Mouse (Mus musculus): ENCODE results near the gene Swi5. TPM values are rescaled to one million over a fixed set of nuclear protein-coding genes. Genes with fewer than 3 reads are reported as not detected.

The Swi5 gene
- polyA plus RNA-seq, 1 experiment from 2014 or later, result 531 TPM

GRCm38 (mm10) chr2:32319586-32320580 lies 32.0 kb upstream of the Swi5 start:
- 49% methylated on average over 9 of the region's 9 CpGs for WGBS
- no peaks in the 10 kb centered on the region; the same call in 1 of the 2 replicates for H3K36me3 ChIP-seq (replicated peaks)
- H3K4me3 ChIP-seq, result peak overlapping the region; percentile 20
- H3K27me3 ChIP-seq (ENCODE audit: poor library complexity, severe bottlenecking), result peaks cover 46% of the 10 kb centered on the region
- DNase-seq (ENCODE audit: extremely low spot score, low spot score), result peak; percentile 43
- H3K27ac ChIP-seq, result peak overlapping the region; percentile 84
- peaks cover 71% of the 10 kb centered on the region for H3K4me1 ChIP-seq
- H3K9me3 ChIP-seq, result no peaks in the 10 kb centered on the region

- DNase-seq (ENCODE audit: extremely low spot score, low spot score), result no peak
- Histone ChIP-seq H3K9me3 (no peaks in the 10 kb centered on the region), H3K36me3 (replicated peaks) (no peaks in the 10 kb centered on the region; the same call in 1 of the 2 replicates), H3K4me3 (peak overlapping the region; percentile 46), H3K27me3 (ENCODE audit: poor library complexity, severe bottlenecking) (peaks cover 49% of the 10 kb centered on the region), H3K27ac (peak overlapping the region; percentile 84), H3K4me1 (peaks cover 73% of the 10 kb centered on the region)
- WGBS, result 73% methylated on average over 14 of the region's 14 CpGs
These were observed 31.1 kb upstream of the Swi5 start for GRCm38 (mm10) chr2:32318709-32319585.

DNA sequence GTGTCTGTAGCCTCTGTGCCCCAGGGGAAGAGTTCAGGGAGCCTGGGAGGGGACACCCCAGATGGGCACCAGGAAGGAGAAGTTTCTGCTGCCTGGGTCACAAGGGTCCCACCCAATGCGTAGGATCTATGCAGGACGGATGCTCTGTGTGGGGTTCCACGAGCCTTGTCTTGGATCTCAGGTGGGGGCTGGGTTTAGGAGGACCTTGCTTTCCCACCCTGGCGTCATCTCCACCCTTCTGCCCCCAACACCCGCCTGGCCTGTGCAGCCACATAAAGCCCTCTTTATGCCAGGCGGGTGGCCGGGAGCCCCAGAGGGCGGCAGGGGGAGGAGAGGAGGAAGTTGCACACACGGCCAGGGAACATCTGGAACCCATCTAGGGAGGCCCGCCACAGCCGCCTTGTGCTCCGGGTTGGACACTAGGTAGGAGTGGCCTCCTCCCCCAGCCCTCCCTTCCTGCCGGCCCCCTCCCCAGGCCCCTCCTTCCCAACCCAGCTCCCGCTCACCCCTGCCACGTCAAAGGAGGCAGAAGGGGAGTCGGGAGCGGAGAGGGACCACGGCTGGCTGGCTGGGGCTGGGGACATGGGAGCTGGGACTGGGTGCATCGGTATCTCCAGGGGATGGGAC lies 30.0 kb upstream of the Swi5 start:
- WGBS, result 8% methylated on average over 19 of the region's 19 CpGs
- H3K4me1 ChIP-seq, result peaks cover 67% of the 10 kb centered on the region

DNA sequence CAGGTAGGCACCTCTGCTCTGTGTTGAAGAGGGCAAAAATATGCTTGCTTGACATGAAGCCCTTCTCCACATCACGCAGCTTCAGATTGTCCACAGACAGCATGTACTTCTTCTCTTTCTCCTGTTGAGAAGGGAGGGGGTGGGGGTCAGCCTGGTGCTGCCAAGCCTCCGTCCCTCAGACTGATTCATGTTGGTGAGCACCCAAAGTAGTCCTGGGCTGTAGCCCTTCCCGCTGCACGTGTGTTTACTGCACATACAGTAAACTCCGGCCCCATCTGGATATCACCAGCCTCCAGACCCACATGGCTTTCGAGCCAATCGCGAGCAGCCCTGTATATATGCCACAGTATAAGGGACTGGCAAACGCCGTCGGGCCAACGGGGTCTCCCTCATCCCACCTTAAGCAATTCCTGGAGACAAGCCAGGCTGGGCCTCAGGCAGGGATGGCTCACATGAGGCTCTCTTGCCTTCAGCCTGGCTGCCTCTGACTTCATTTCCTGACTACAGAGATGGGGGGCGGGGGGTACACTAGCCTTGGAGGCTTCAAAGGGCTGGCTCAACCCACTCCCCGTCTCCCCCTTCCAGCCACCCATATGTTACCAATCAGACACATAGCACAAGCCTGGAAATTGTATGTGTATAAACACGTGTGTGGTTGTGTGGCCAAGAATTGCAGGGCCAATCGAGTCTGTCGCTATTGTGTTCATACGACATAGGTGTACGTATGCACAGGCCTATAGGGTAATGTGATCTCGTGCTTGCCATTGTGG lies 29.2 kb upstream of the Swi5 start:
- H3K36me3 ChIP-seq (replicated peaks), result no peaks in the 10 kb centered on the region
- no peak for DNase-seq (ENCODE audit: extremely low spot score, low spot score)
- 70% methylated on average over 20 of the region's 20 CpGs for WGBS
- peaks cover 73% of the 10 kb centered on the region for H3K4me1 ChIP-seq
- H3K9me3 ChIP-seq, result no peaks in the 10 kb centered on the region
- 0 out of 2 replicates have a peak overlapping the region, but pooled peaks have one; percentile 16 for H3K4me3 ChIP-seq
- peak overlapping the region; percentile 84 for H3K27ac ChIP-seq
- peaks cover 66% of the 10 kb centered on the region for H3K27me3 ChIP-seq (ENCODE audit: poor library complexity, severe bottlenecking)

More for the DNA sequence above, 30.0 kb upstream of the Swi5 start:
- peak overlapping the region; percentile 84 for H3K27ac ChIP-seq
- no peaks in the 10 kb centered on the region for H3K36me3 ChIP-seq (replicated peaks)
- no peaks in the 10 kb centered on the region for H3K9me3 ChIP-seq
- H3K4me3 ChIP-seq, result peak overlapping the region; percentile 46
- DNase-seq (ENCODE audit: extremely low spot score, low spot score), result peak; percentile 73
- H3K27me3 ChIP-seq (ENCODE audit: poor library complexity, severe bottlenecking), result peaks cover 60% of the 10 kb centered on the region

- no peak for DNase-seq (ENCODE audit: extremely low spot score, low spot score)
- Histone ChIP-seq H3K9me3 (no peaks in the 10 kb centered on the region), H3K36me3 (replicated peaks) (no peaks in the 10 kb centered on the region), H3K27me3 (ENCODE audit: poor library complexity, severe bottlenecking) (peaks cover 75% of the 10 kb centered on the region), H3K27ac (peak overlapping the region; percentile 84), H3K4me1 (peaks cover 81% of the 10 kb centered on the region), H3K4me3 (peak overlapping the region; percentile 0; the same call in 1 of the 2 replicates)
- WGBS, result 12% methylated on average over 8 of the region's 8 CpGs
These were observed 27.9 kb upstream of the Swi5 start for GRCm38 (mm10) chr2:32315751-32316150.

DNA sequence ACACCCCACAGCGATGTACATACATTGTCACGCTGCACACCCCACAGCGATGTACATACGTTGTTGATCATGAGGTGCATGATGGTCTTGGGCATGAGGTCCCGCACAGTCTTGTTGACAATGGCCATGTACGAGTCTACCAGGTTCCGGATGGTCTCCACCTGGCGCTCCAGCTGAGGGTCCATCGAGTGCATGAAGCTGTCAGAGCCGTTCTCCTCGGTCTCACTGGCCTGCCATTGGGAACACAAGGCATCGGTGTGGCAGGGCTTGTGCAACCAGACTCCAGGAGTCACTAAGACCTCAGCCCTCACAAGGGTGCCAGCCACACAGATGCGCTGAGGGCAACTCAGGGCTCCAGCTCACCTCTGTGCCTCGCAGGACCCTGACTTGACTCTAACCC lies 27.0 kb upstream of the Swi5 start:
- Histone ChIP-seq H3K27me3 (ENCODE audit: poor library complexity, severe bottlenecking) (peaks cover 84% of the 10 kb centered on the region), H3K36me3 (replicated peaks) (peaks cover 6% of the 10 kb centered on the region), H3K4me1 (peaks cover 81% of the 10 kb centered on the region), H3K4me3 (no peak overlapping the region), H3K9me3 (no peaks in the 10 kb centered on the region), H3K27ac (peak overlapping the region; percentile 84; the same call in 1 of the 2 replicates)
- DNase-seq (ENCODE audit: extremely low spot score, low spot score), result no peak
- WGBS, result 98% methylated on average over 14 of the region's 14 CpGs

GRCm38 (mm10) chr2:32312318-32312964 lies 24.6 kb upstream of the Swi5 start:
- Histone ChIP-seq H3K27me3 (ENCODE audit: poor library complexity, severe bottlenecking) (peaks cover 61% of the 10 kb centered on the region), H3K27ac (peak overlapping the region; percentile 88)
- WGBS, result under 1% methylated on average over 56 of the region's 56 CpGs

DNA sequence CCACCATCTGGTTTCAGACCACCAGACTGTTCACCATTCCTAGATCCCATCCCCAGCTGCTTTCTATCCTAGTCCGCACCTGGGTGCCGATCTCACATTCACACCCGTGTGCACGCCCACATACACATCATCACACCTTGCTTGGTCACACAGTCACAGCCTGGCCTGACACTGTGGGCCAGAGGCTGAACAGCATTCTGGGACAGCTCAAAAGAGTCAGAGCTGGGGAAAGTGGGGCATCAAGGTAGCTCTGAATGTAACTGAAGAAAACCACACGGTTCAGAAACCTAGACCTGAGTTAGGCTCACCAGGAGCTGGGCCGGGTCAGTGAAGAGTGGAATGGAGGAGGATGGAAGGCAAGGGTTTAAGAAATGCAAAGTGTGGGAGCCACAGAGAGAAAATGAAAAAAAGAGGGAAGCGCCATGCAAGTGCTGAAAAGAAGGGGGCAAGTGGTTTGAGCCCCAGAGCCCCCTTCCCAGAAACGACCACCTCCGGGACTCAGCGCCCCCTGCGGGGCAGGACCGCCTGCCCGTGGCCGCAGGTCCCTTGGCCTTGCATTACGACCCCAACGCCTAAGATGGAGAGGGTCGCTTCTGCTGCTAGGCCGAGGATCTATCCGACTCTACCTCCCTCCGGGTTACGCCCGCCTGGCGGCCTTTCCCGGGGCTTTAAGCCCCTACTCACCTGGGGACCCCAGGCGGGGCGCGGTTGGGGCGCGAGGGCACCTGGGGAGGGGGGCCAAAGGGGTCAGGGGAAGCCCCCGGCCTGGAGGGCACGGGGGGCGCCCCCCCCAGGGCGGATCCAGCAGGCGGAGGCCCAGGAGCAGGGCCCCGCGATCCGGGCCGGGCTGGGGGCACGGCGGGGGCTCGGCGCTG lies 23.8 kb upstream of the Swi5 start:
- H3K4me1 ChIP-seq, result peaks cover 59% of the 10 kb centered on the region
- 9% methylated on average over 41 of the region's 42 CpGs for WGBS
- peak overlapping the region; percentile 88 for H3K4me3 ChIP-seq
- DNase-seq (ENCODE audit: extremely low spot score, low spot score), result no peak
- no peaks in the 10 kb centered on the region for H3K9me3 ChIP-seq
- peaks cover 34% of the 10 kb centered on the region for H3K36me3 ChIP-seq (replicated peaks)
- H3K27ac ChIP-seq, result peak overlapping the region; percentile 88
- peaks cover 54% of the 10 kb centered on the region for H3K27me3 ChIP-seq (ENCODE audit: poor library complexity, severe bottlenecking)

More at GRCm38 (mm10) chr2:32312318-32312964, 24.6 kb upstream of the Swi5 start:
- peaks cover 27% of the 10 kb centered on the region for H3K36me3 ChIP-seq (replicated peaks)
- no peaks in the 10 kb centered on the region for H3K9me3 ChIP-seq
- DNase-seq (ENCODE audit: extremely low spot score, low spot score), result peak; percentile 92
- peak overlapping the region; percentile 88 for H3K4me3 ChIP-seq
- peaks cover 67% of the 10 kb centered on the region for H3K4me1 ChIP-seq

DNA sequence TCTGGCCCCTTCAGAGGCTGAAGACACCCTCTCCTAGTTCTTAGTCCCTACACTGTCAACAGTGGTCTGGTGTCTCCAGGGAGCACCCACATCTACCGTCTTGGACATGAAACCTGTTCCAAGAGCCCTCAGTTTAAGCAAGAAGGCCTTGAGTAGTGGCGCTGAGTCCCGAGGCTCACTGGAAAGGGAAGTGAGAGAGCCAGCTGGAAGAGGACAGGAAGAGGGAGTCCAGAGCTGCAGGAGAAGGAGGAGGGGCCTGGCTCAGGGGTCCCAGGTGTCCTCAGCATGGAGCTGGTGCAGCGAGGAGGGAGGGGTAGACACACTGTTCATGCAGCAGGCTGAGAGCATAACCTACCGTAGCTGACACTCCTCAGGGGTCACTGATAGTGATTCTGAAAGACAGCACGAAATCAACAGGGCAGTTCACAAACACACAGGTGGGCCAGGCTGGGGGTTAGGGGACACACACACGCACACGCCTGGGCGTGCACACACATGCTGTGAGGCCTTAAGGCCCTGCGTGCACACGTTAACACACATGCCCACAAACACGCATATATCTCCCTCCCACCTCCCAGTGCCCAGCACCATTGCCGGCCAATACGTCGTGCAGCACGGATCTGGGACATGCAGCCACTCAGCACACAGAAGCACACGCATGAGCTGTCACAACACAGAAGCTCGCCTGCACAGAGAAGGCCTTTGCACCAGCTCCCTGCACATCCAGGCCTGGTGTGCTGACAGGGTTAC lies 22.4 kb upstream of the Swi5 start:
- H3K27me3 ChIP-seq (ENCODE audit: poor library complexity, severe bottlenecking), result peaks cover 42% of the 10 kb centered on the region
- peaks cover 45% of the 10 kb centered on the region for H3K4me1 ChIP-seq
- DNase-seq (ENCODE audit: extremely low spot score, low spot score), result no peak
- no peak overlapping the region for H3K27ac ChIP-seq
- no peak overlapping the region for H3K4me3 ChIP-seq
- H3K36me3 ChIP-seq (replicated peaks), result peaks cover 48% of the 10 kb centered on the region
- H3K9me3 ChIP-seq, result no peaks in the 10 kb centered on the region
- WGBS, result 88% methylated on average over 18 of the region's 18 CpGs

DNA sequence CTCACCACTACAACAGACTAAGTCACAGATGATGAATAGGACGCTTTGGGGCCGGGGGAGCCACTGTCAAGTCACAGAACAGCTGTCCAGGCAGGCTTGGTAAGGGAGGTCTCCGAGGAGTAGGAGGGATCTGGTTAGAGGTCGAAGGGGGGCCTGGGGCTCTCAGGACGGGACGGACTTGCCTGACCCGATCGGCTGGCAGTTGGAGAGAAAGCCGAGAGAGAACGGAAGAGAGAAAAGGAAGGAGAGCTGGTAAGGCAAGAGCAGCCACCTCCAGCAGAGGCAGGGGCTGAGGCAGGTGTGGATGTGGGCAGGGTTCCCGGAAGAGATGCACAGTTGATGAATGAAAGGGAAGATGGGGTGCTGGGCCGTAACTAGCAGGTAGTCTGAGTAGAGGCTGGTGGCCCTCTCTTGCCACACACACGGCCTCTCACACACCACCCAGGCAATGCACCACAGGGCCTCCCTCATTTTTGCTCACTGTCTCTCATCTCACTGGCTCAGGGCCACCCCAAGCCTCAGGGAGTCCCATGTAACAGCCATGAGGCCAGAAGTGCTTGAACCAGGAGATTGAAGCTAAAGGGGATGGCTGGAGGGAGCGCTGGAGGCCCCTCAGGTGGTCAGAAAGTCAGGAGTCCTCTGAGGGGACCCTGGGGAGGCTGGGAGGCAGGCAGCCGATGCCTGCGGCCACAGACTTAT lies 21.1 kb upstream of the Swi5 start:
- Histone ChIP-seq H3K4me1 (peaks cover 44% of the 10 kb centered on the region), H3K4me3 (no peak overlapping the region; the same call in 1 of the 2 replicates), H3K9me3 (no peaks in the 10 kb centered on the region), H3K36me3 (replicated peaks) (peaks cover 61% of the 10 kb centered on the region), H3K27me3 (ENCODE audit: poor library complexity, severe bottlenecking) (peaks cover 35% of the 10 kb centered on the region), H3K27ac (no peak overlapping the region)
- WGBS, result 93% methylated on average over 16 of the region's 16 CpGs
- no peak for DNase-seq (ENCODE audit: extremely low spot score, low spot score)

All from forebrain, embryonic 10.5 days (tissue).